Mouse (Mus musculus) CH12.LX (cell line): ENCODE results near the gene Olfr1395.

Experiments
- BHLHE40 ChIP-seq: IDR thresholded peaks from 2 replicates; pipeline ENCODE4 v1.6.1; 2011; ENCODE audit warnings: mild to moderate bottlenecking, low read depth, low read length, improper control_type of control experiment
- CTCF ChIP-seq, 2 experiments: IDR thresholded peaks in 1 of 2; conservative IDR thresholded peaks in 1 of 2; 2 replicates each; pipeline ENCODE4 v1.5.1; 2011 to 2012; ENCODE audit warnings: low read depth in 2 of 2, low read length in 2 of 2, improper control_type of control experiment in 1 of 2, inconsistent platforms in 1 of 2, mild to moderate bottlenecking in 1 of 2, moderate library complexity in 1 of 2
- EP300 ChIP-seq: IDR thresholded peaks from 2 replicates; pipeline ENCODE4 v1.6.1; 2011; ENCODE audit warnings: low read length, improper control_type of control experiment
- ETS1 ChIP-seq: conservative IDR thresholded peaks from 2 replicates; pipeline ENCODE4 v1.6.1; 2012; ENCODE audit warnings: low read depth, mild to moderate bottlenecking, inconsistent platforms, low read length, improper control_type of control experiment, moderate library complexity
- GABPA ChIP-seq: IDR thresholded peaks from 2 replicates; pipeline ENCODE4 v1.6.1; 2012; ENCODE audit warnings: low read depth, low read length, improper control_type of control experiment, inconsistent platforms; ENCODE audit not compliant: insufficient replicate concordance
- JUND ChIP-seq: conservative IDR thresholded peaks from 2 replicates; pipeline ENCODE4 v1.6.1; 2011; ENCODE audit warnings: low read depth, low read length, improper control_type of control experiment
- MXI1 ChIP-seq: IDR thresholded peaks from 2 replicates; pipeline ENCODE4 v1.6.1; 2011; ENCODE audit warnings: mild to moderate bottlenecking, low read depth, low read length, improper control_type of control experiment
- MYC ChIP-seq: IDR thresholded peaks from 2 replicates; pipeline ENCODE4 v1.6.1; 2011; ENCODE audit warnings: low read depth, mild to moderate bottlenecking, improper control_type of control experiment, low read length
- NELFE ChIP-seq: IDR thresholded peaks from 2 replicates; pipeline ENCODE4 v1.6.1; 2011; ENCODE audit warnings: low read depth, low read length, improper control_type of control experiment
- NRF1 ChIP-seq: IDR thresholded peaks from 2 replicates; pipeline ENCODE4 v1.6.1; 2014; ENCODE audit warnings: low read depth, mild to moderate bottlenecking, inconsistent platforms, low read length, improper control_type of control experiment, moderate library complexity
- POLR2A ChIP-seq: IDR thresholded peaks from 2 replicates; pipeline ENCODE4 v1.6.1; 2011; ENCODE audit warnings: low read depth, mild to moderate bottlenecking, improper control_type of control experiment, low read length
- TCF12 ChIP-seq: IDR thresholded peaks from 2 replicates; pipeline ENCODE4 v1.6.1; 2014; ENCODE audit warnings: low read depth, mild to moderate bottlenecking, inconsistent platforms, low read length, improper control_type of control experiment
- USF2 ChIP-seq: conservative IDR thresholded peaks from 2 replicates; pipeline ENCODE4 v1.6.1; 2011; ENCODE audit warnings: low read depth, low read length, improper control_type of control experiment

- TF ChIP-seq EP300 (no peak), CTCF (conservative IDR thresholded peaks at IDR 0.05 in 1 of 2, IDR thresholded peaks at IDR 0.05 in 1 of 2; ENCODE audit: low read depth in 2 of 2, low read length in 2 of 2) (no peak), POLR2A (no peak), GABPA (no peak), NELFE (no peak), USF2 (no peak), BHLHE40 (no peak), MXI1 (no peak), TCF12 (no peak), ETS1 (no peak), NRF1 (no peak), MYC (no peak), JUND (no peak)
Observed at GRCm38 (mm10) chr11:49105752-49106151, 36.3 kb upstream of the Olfr1395 start.
